Mouse (Mus musculus) kidney, postnatal 4 days (tissue): ENCODE measurements at regions not wholly inside any gene's neighbourhood (a gene's known extent, or its start where the extent isn't known, plus 50 kb on each side); places are given as distances from the start of the nearest gene placed in this dataset.
A peak's percentile ranks its signal among the peaks of the same experiment; 100 is the strongest.
"Not testable (repeated sequence)": the region's sequence is repeated elsewhere in the genome, so short reads cannot be mapped to it uniquely, and the experiment has no call there.

Experiments used
- DNase-seq, 2 experiments: peaks; one replicate each; pipeline ENCODE4 v3.0.0; 2021; ENCODE audit warnings: mixed read lengths in 2 of 2

DNA sequence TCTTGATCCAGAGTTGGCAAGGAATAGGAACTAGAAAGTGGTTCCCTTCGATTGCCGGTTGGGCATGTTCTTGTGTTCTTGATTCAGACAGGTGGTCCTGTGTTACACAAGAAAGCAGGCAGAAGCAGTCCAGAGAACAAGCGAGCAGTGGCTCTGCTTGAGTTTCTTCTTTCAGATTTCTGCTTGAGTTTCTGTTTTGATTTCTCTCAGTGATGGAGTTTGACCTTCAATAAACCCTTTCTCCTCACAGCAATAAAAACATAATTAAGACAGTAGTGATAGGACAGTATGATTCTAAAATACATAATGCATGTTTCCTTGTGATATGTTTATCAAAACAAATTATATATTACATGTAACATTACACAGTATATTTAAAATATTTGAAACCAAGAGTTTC lies 59.1 kb downstream of the Klf6 start:
- no peak for DNase-seq

GRCm38 (mm10) chr13:5931433-5931832 lies 70.2 kb downstream of the Klf6 start:
- no peak for DNase-seq

GRCm38 (mm10) chr13:5937436-5937835 lies 76.2 kb downstream of the Klf6 start:
- no peak for DNase-seq

DNA sequence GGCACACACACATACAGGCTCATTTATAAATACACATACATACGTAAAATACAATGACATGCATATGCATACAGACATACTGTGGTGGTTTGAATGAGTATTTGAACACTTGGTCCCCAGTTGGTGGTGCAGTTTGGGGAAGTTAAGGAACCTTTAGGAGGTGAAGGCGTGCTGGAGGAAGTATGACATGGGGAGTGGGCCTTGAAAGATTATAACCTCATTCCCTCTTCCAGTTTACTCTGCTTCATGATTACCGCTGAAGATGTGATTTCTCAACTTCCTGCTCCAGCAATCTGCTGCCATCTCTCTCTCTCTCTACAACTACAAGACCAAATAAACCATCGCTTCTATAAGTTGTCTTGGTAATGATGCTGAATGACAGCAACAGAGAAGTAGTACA lies 76.7 kb downstream of the Klf6 start:
- DNase-seq: no peak

DNA sequence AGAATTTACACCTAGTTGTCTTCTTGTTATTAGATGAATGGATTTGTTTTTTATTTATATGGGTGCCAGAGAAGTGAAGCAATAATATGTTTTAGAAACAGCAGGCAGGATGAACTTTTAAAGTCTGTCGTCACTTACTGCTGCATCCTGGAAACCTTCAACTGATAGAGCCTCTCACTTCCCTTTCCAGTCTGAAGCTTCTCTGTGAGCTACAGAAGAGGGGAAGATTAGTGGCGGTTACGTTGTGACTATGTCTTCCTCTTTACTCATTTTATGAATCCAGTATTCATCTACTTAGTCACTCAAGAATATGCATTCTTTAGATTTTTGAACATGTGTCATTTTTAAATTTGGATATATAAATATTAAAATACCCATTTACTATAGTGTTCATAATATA lies 78.1 kb downstream of the Klf6 start:
- DNase-seq: no peak

GRCm38 (mm10) chr13:5952863-5953262 lies 91.6 kb downstream of the Klf6 start:
- DNase-seq: no peak

DNA sequence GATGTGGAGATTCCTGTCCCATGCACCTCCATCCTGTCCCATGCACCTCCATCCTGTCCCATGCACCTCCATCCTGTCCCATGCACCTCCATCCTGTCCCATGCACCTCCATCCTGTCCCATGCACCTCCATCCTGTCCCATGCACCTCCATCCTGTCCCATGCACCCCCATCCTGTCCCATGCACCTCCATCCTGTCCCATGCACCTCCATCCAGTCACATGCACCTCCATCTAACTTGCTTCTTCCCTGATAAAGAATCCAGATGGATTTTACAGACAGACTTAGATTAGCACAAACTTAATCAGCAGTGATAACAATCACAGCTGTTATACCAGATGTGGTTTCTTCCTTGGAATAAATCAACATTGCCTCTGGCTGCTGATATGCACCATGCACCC lies 93.8 kb downstream of the Klf6 start:
- not testable (repeated sequence) for DNase-seq

DNA sequence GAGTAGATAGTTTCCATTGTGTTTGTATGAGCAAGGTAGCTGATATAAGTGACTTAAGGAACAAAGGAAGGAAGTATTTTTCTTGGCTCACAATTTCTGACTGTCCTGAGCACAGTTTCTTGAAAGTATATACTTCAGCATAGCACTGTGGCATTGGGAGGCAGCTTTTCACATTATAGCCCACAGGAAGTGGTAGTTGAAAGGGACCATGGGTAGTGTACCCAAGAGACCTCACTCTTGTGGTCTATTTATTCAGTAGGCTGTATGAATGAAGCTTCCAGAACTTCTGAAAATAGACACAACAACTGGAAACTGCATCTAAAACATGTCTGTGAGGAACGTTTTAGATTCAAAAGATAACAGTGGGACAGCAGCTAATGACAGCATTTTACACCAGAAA lies 94.9 kb downstream of the Klf6 start:
- DNase-seq: no peak

DNA sequence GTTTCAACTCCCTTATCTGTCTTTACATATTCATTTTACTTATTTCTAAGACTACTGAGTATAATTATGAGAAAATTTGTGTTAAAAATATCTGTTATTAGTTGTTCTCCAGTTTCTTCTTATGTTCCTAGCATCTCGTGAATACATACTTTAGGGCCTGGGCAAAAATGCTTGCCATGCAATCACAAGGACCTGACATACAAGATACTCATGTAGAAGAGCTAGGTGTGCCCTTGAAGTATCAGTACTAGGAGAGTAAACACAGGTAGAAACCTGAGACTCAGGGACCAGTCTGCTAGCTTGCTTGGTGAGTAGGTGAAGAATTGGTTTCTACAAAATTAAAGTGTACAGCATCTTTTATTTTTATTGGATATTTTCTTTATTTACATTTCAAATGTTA lies 101.7 kb downstream of the Klf6 start:
- no peak for DNase-seq

DNA sequence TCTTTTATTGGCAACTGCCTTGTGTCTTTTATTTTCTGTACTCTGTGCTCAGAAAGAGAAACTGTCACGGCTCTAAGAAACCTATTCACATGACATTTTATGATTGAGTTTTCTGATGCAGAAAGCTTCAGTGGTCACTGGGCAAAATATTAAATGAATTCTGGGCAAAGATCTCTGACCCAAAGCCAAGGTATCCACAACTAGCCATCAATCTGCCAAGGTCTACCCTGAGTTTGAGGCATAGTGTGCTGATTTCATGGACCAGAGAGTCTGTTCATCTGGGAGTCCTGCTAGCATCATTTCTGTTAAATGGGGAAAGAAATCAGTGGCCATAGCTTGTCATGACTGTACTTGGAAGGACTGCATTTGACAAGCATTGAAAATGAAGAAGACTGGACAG lies 103.3 kb downstream of the Klf6 start:
- DNase-seq: no peak

GRCm38 (mm10) chr13:5978615-5979014 lies 117.3 kb downstream of the Klf6 start:
- peak; percentile 31 to 47 for DNase-seq

GRCm38 (mm10) chr13:5987491-5987890 lies 126.2 kb downstream of the Klf6 start:
- no peak for DNase-seq

DNA sequence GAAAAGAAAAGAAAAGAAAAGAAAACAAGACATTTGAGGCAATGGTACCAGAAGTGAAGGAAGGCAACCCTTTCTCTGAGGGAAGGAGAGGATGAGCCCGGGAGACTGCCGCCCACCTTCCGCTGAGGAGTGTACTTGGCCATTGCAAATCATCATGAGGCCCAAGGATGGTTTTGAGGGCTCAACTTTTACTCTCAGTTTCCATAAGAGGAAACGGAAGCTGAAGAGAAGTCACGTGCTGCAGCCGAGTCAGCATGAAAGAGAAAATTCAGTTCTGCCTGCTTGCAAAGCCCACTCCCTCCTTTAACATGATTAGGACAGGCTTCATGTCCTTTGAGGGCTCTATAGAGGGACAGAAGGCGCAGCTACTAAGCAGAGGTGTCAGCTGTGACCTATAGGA lies 127.1 kb downstream of the Klf6 start:
- DNase-seq: no peak

DNA sequence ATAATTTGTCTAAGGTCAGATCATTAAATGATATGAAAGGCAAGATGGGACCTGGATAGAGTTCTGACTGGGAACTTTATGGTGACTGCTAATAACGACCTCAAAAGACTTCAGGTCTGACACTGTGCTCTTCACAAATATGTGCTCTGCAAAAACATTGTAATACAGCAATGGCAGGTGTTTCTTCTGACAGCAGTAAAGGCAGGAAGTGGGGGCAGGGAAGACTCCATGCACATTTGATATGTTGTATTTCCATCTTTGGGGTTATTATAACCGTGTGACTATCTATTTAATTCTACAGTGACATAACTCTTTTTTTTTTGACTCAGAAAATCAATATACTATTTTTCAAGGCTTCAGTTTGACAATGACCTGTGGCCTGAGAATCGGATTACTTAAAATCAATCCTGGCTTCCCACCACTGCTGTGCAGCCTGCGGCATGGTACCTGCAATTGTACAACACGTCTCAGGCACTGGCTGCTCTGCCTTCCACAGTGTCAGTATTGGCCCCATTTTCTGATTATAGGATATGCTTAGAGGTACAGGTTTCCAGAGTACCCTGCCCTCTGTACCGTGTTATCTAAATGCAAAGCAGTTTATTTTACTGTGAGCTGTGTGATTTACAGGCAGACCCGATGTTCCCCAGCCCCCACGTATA lies 139.4 kb downstream of the Klf6 start:
- no peak for DNase-seq

DNA sequence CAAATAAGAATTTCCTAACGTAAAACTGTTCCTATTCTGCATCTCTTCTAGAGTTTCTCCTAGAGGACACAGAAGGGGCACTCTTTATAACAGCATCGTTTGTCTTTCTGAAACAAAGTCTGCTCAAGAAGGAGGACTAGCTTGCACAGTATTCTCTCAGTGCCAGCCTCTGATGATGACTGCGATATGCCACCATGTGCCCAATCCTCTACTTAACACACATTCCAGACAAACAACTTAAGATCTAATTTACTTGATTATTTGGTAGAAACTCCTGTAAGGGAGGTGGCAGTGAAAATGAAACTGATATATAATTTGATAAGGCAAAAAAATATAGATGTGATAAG lies 139.9 kb downstream of the Klf6 start:
- DNase-seq: no peak

- DNase-seq: no peak
Observed at GRCm38 (mm10) chr13:6005901-6006300, 144.6 kb downstream of the Klf6 start.

DNA sequence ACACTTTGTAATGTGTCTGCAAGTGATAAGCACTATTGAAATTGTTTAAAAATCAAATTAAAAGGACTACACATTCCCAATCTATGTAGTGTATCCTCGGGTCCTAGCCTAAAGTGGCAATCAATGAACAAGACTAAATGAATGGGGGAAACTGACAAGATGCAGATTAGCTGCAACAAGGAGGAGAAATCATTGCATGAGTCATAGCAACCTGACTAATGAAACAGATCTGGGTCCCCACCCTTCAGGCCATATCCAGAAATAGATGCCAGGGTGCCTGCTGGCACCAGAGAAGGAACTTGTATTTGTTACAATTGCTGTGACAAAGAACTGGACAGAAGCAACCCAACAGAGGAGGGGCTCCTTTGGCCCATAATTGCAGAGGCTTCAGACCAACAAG lies 148.4 kb downstream of the Klf6 start:
- DNase-seq: no peak

GRCm38 (mm10) chr13:6027207-6027606 lies 165.9 kb downstream of the Klf6 start:
- DNase-seq: no peak

GRCm38 (mm10) chr13:6028878-6029277 lies 167.6 kb downstream of the Klf6 start:
- DNase-seq: no peak

GRCm38 (mm10) chr13:6029461-6029860 lies 168.2 kb downstream of the Klf6 start:
- no peak for DNase-seq

- DNase-seq: no peak
Observed at GRCm38 (mm10) chr13:6030128-6030527, 168.8 kb downstream of the Klf6 start.

GRCm38 (mm10) chr13:6040132-6040531 lies 178.8 kb downstream of the Klf6 start:
- DNase-seq: no peak

- DNase-seq: no peak
Observed at GRCm38 (mm10) chr13:6040663-6041062, 179.4 kb downstream of the Klf6 start.

- DNase-seq: no peak
Observed at GRCm38 (mm10) chr13:6042495-6042894, 181.2 kb downstream of the Klf6 start.

DNA sequence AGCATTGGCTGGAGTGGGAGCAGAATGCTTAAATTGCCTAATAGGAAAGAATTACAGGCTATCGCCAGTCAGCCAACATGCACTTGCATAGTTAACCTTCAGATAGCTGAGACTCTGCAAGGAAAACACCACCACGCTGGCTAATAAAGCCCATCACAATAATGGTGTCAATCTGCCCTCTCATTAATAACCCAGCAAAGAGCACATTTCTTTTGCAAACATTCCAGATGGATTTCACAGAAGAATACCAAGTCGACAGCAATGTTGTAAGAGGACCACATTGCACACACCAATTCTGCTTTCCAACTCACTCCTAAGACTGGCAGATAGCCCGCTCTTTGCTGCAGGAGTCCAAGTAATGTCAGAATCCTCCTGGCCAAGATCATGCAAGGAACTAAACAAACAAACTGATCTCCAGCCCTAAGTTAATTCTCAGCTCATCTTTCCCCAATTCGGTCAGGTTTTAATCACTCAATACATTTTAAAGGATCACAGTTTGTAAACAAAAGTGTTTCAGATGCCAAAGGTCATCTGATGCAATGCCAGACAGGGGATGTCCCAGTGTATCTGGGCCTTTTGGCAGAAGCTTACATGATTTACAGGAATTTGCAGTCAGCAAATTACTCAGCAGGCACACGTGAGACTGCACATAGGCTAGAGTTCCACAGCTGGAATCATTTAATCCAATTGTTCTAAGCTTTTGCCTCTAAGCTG lies 198.4 kb downstream of the Klf6 start:
- peak; percentile 20 to 38 for DNase-seq
